Comparison of ENCODE assay signal across 11 mouse cellular contexts in the genomic region with DNA sequence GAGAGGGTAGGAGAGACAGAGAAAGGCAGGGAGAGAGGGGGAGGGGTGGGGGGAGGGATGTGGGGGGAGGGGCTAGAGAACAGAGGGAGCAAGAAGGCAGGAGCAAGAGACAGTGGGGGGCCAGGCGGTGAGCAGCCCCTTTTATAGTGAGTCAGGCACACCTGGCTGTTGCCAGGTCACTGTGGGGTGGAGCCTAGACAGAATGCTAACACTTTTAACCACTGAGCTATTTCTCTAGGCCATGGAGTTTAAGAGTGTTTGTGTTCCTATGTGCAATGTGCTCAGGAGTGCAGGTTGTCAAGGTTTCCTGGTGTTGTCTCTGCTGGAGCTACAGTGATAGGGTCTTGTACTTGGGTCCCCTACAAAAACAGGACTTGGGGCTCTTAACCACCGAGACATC. TPM values are rescaled to one million over a fixed set of nuclear protein-coding genes. Genes with fewer than 3 reads are reported as not detected.
DNase-seq lines count a peak whose midpoint lies in the region; ATAC-seq and TF ChIP-seq lines count a peak whose summit lies in the region.
"Had no signal": no experiment of that assay in that cellular context is flagged by ENCODE, and none has a peak within 500 bp of the region (broad histone marks: within the 10 kb centered on the region; RNA-seq: fewer than 3 reads in every experiment).

No protein-coding gene starts in this region.

- no peaks in the 10 kb centered on the region for H3K27me3 ChIP-seq in heart, embryonic 10.5 days (ENCODE audit: insufficient read depth, poor library complexity, severe bottlenecking)
- H3K27me3 ChIP-seq in liver, embryonic 11.5 days (replicated peaks; ENCODE audit: control insufficient read depth, insufficient read depth, low read length), result no peaks in the 10 kb centered on the region
- H3K27me3 ChIP-seq in embryonic facial prominence, embryonic 13.5 days, result no peaks in the 10 kb centered on the region
- no peaks in the 10 kb centered on the region for H3K27me3 ChIP-seq in liver, postnatal 0 days (ENCODE audit: insufficient read depth, low read length)
- no peaks in the 10 kb centered on the region for H3K27me3 ChIP-seq in hindbrain, embryonic 10.5 days (ENCODE audit: insufficient read depth, poor library complexity, severe bottlenecking)
- H3K27me3 ChIP-seq: hindbrain, embryonic 13.5 days; midbrain, embryonic 12.5 days had no signal

- ATAC-seq in liver, embryonic 11.5 days (replicated peaks; ENCODE audit: low FRiP score), result no peak
- ATAC-seq in embryonic facial prominence, embryonic 13.5 days (ENCODE audit: insufficient number of reproducible peaks, insufficient read depth, low FRiP score, low TSS enrichment, low read depth), result no peak
- ATAC-seq in liver, postnatal 0 days, result no peak

- no peak overlapping the region for H3K4me3 ChIP-seq in heart, embryonic 10.5 days
- no peak overlapping the region for H3K4me3 ChIP-seq in liver, embryonic 11.5 days (ENCODE audit: low read depth, low read length)
- no peak overlapping the region for H3K4me3 ChIP-seq in embryonic facial prominence, embryonic 13.5 days
- H3K4me3 ChIP-seq in liver, postnatal 0 days (ENCODE audit: low read depth, low read length), result no peak overlapping the region
- H3K4me3 ChIP-seq in hindbrain, embryonic 10.5 days, result no peak overlapping the region
- H3K4me3 ChIP-seq: hindbrain, embryonic 13.5 days; midbrain, embryonic 12.5 days had no signal

- peak overlapping the region; percentile 22; the same call in 1 of the 2 replicates for H3K4me2 ChIP-seq in liver, embryonic 11.5 days
- peak overlapping the region; percentile 66; the same call in 1 of the 2 replicates for H3K4me2 ChIP-seq in embryonic facial prominence, embryonic 13.5 days
- peak overlapping the region; percentile 64; the same call in 1 of the 2 replicates for H3K4me2 ChIP-seq in liver, postnatal 0 days (ENCODE audit: low read depth, low read length)
- H3K4me2 ChIP-seq: midbrain, embryonic 12.5 days had no signal

- H3K36me3 ChIP-seq in heart, embryonic 10.5 days, result peaks cover 13% of the 10 kb centered on the region
- H3K36me3 ChIP-seq in liver, embryonic 11.5 days (ENCODE audit: control insufficient read depth, insufficient read depth, low read length), result 0 out of 2 replicates have a peak, but pooled peaks cover 2% of the 10 kb centered on the region
- H3K36me3 ChIP-seq in embryonic facial prominence, embryonic 13.5 days, result peaks cover 10% of the 10 kb centered on the region
- H3K36me3 ChIP-seq in liver, postnatal 0 days (replicated peaks; ENCODE audit: insufficient read depth, low read length), result peaks cover 10% of the 10 kb centered on the region; the same call in 1 of the 2 replicates
- H3K36me3 ChIP-seq in hindbrain, embryonic 10.5 days, result peaks cover 19% of the 10 kb centered on the region

- TF ChIP-seq CTCF in liver, postnatal 0 days (IDR thresholded peaks at IDR 0.05; ENCODE audit: low read depth), result no peak

- 46% methylated on average over 2 of the region's 2 CpGs for WGBS in heart, embryonic 10.5 days
- WGBS in liver, embryonic 11.5 days, result 43% methylated on average over 2 of the region's 2 CpGs
- WGBS in embryonic facial prominence, embryonic 13.5 days, result 29% methylated on average over 2 of the region's 2 CpGs
- 35% methylated on average over 2 of the region's 2 CpGs for WGBS in liver, postnatal 0 days (ENCODE audit: insufficient replicate concordance)
- WGBS in hindbrain, embryonic 10.5 days, result 26% methylated on average over 2 of the region's 2 CpGs

- no peak for TF ChIP-seq EP300 in liver, postnatal 0 days (IDR thresholded peaks at IDR 0.05; ENCODE audit: low read depth)

- DNase-seq in heart, adult 11 months, result peak; percentile 76
- no peak for DNase-seq in heart, embryonic 10.5 days (ENCODE audit: low spot score)
- no peak for DNase-seq in liver, embryonic 11.5 days (ENCODE audit: low spot score)
- DNase-seq in liver, result no peak
- no peak for DNase-seq in liver, postnatal 0 days
- no peak for DNase-seq in hindbrain, embryonic 10.5 days (ENCODE audit: low spot score)
- DNase-seq in urinary bladder, postnatal 10 days (ENCODE audit: low spot score), result no peak
- DNase-seq: cerebellum, adult 8-10 months had no signal

- H3K27ac ChIP-seq in heart, embryonic 10.5 days, result no peak overlapping the region
- 0 out of 2 replicates have a peak overlapping the region, but pooled peaks have one; percentile 13 for H3K27ac ChIP-seq in liver, embryonic 11.5 days (ENCODE audit: low read depth, low read length)
- H3K27ac ChIP-seq in embryonic facial prominence, embryonic 13.5 days, result peak overlapping the region; percentile 97
- H3K27ac ChIP-seq in liver, postnatal 0 days (ENCODE audit: low read depth), result peak overlapping the region; percentile 95
- H3K27ac ChIP-seq in hindbrain, embryonic 10.5 days, result no peak overlapping the region
- H3K27ac ChIP-seq: midbrain, embryonic 12.5 days had no signal

- no peak overlapping the region for H3K9ac ChIP-seq in liver, embryonic 11.5 days (ENCODE audit: low read depth, low read length)
- H3K9ac ChIP-seq in embryonic facial prominence, embryonic 13.5 days, result no peak overlapping the region
- no peak overlapping the region for H3K9ac ChIP-seq in liver, postnatal 0 days (replicated peaks)
- H3K9ac ChIP-seq: hindbrain, embryonic 13.5 days; midbrain, embryonic 12.5 days had no signal

- H3K9me3 ChIP-seq in heart, embryonic 10.5 days, result no peaks in the 10 kb centered on the region
- no peaks in the 10 kb centered on the region for H3K9me3 ChIP-seq in liver, embryonic 11.5 days (ENCODE audit: control insufficient read depth, low read length)
- H3K9me3 ChIP-seq in embryonic facial prominence, embryonic 13.5 days, result 0 out of 2 replicates have a peak, but pooled peaks cover 2% of the 10 kb centered on the region
- H3K9me3 ChIP-seq in liver, postnatal 0 days (ENCODE audit: low read length), result no peaks in the 10 kb centered on the region
- H3K9me3 ChIP-seq in hindbrain, embryonic 10.5 days, result no peaks in the 10 kb centered on the region
- H3K9me3 ChIP-seq: hindbrain, embryonic 13.5 days; midbrain, embryonic 12.5 days had no signal

- peaks cover 31% of the 10 kb centered on the region for H3K4me1 ChIP-seq in heart, embryonic 10.5 days
- peaks cover 23% of the 10 kb centered on the region for H3K4me1 ChIP-seq in liver, embryonic 11.5 days (replicated peaks; ENCODE audit: control insufficient read depth, insufficient read depth, low read length)
- peaks cover 43% of the 10 kb centered on the region for H3K4me1 ChIP-seq in embryonic facial prominence, embryonic 13.5 days
- H3K4me1 ChIP-seq in liver, postnatal 0 days (ENCODE audit: insufficient read depth), result peaks cover 27% of the 10 kb centered on the region
- peaks cover 41% of the 10 kb centered on the region for H3K4me1 ChIP-seq in hindbrain, embryonic 10.5 days (replicated peaks)

RNA-seq across cellular contexts. Expression of a gene that starts 8.8 kb away (rescaled TPM):
- polyA plus RNA-seq in heart, embryonic 10.5 days (2016; fragmentation: Nextera tagmentation; extraction: Ambion mirVana), result 1.6 and 2.9 TPM in 2 replicates
- polyA plus RNA-seq in liver, embryonic 11.5 days (2014; fragmentation: Nextera tagmentation; extraction: Ambion mirVana), result 2.1 and 3.1 TPM in 2 replicates
- polyA plus RNA-seq in embryonic facial prominence, embryonic 13.5 days (2015; fragmentation: Nextera tagmentation; extraction: Ambion mirVana), result 3.9 and 4.2 TPM in 2 replicates
- polyA plus RNA-seq in liver, postnatal 0 days (2015; fragmentation: Nextera tagmentation; extraction: Ambion mirVana), result 2.1 and 2.6 TPM in 2 replicates
- 1.9 and 3.1 TPM in 2 replicates for polyA plus RNA-seq in hindbrain, embryonic 10.5 days (2016; fragmentation: Nextera tagmentation; extraction: Ambion mirVana)

RNA-seq across cellular contexts. Expression of a gene that starts 13.7 kb away (rescaled TPM):
- 15.2 and 16.4 TPM in 2 replicates for polyA plus RNA-seq in heart, embryonic 10.5 days (2016; fragmentation: Nextera tagmentation; extraction: Ambion mirVana)
- 10.7 and 15.0 TPM in 2 replicates for polyA plus RNA-seq in liver, embryonic 11.5 days (2014; fragmentation: Nextera tagmentation; extraction: Ambion mirVana)
- polyA plus RNA-seq in embryonic facial prominence, embryonic 13.5 days (2015; fragmentation: Nextera tagmentation; extraction: Ambion mirVana), result 17.1 and 17.4 TPM in 2 replicates
- polyA plus RNA-seq in liver, postnatal 0 days (2015; fragmentation: Nextera tagmentation; extraction: Ambion mirVana), result 5.2 and 5.9 TPM in 2 replicates
- 14.5 and 16.8 TPM in 2 replicates for polyA plus RNA-seq in hindbrain, embryonic 10.5 days (2016; fragmentation: Nextera tagmentation; extraction: Ambion mirVana)

RNA-seq across cellular contexts. Expression of a gene that starts 56.8 kb away (rescaled TPM):
- 4.3 and 12.9 TPM in 2 replicates for polyA plus RNA-seq in heart, embryonic 10.5 days (2016; fragmentation: Nextera tagmentation; extraction: Ambion mirVana)
- 1.7 and 3.5 TPM in 2 replicates for polyA plus RNA-seq in liver, embryonic 11.5 days (2014; fragmentation: Nextera tagmentation; extraction: Ambion mirVana)
- polyA plus RNA-seq in embryonic facial prominence, embryonic 13.5 days (2015; fragmentation: Nextera tagmentation; extraction: Ambion mirVana), result 130 and 142 TPM in 2 replicates
- 0.40 and 0.59 TPM in 2 replicates for polyA plus RNA-seq in liver, postnatal 0 days (2015; fragmentation: Nextera tagmentation; extraction: Ambion mirVana)
- polyA plus RNA-seq in hindbrain, embryonic 10.5 days (2016; fragmentation: Nextera tagmentation; extraction: Ambion mirVana), result 16.5 and 33.5 TPM in 2 replicates

Comparison
In these comparisons a context has a peak if more than half of its experiments do, and no peak if none do; other contexts are left out.
1. H3K27ac ChIP-seq: peak in liver, embryonic 11.5 days (single experiment), embryonic facial prominence, embryonic 13.5 days (single experiment) and liver, postnatal 0 days (single experiment); none in heart, embryonic 10.5 days (single experiment) and hindbrain, embryonic 10.5 days (single experiment).
2. Peak in every context shown above with its lines, with median percentiles within 50 percentile points of each other: H3K4me2 ChIP-seq.